ENCODE assay signal across 45 mouse cellular contexts in genomic region chr19:6204265-6204664, GRCm38 (mm10). TPM values are rescaled to one million over a fixed set of nuclear protein-coding genes. Genes with fewer than 3 reads are reported as not detected.
"Had no signal": no experiment of that assay in that cellular context is flagged by ENCODE, and none has a peak within 500 bp of the region (broad histone marks: within the 10 kb centered on the region; RNA-seq: fewer than 3 reads in every experiment).

No protein-coding gene starts in this region.

- ATAC-seq: liver, embryonic 12.5 days; liver, postnatal 0 days; midbrain, embryonic 13.5 days; midbrain, embryonic 15.5 days had no signal

- H3K9ac ChIP-seq: limb, embryonic 12.5 days; limb, embryonic 13.5 days; limb, embryonic 15.5 days; liver, embryonic 12.5 days; liver, embryonic 13.5 days; liver, embryonic 14.5 days; liver, embryonic 15.5 days; liver, postnatal 0 days; lung, embryonic 14.5 days; lung, embryonic 15.5 days; midbrain, embryonic 12.5 days; midbrain, embryonic 13.5 days; midbrain, embryonic 15.5 days; neural tube, embryonic 12.5 days had no signal

- H3K27ac ChIP-seq: left cerebral cortex, adult 2 months; limb, embryonic 10.5 days; limb, embryonic 12.5 days; limb, embryonic 13.5 days; limb, embryonic 15.5 days; liver, embryonic 12.5 days; liver, embryonic 13.5 days; liver, embryonic 14.5 days; liver, embryonic 15.5 days; lung, embryonic 15.5 days; macrophage; midbrain, embryonic 10.5 days; midbrain, embryonic 12.5 days; midbrain, embryonic 13.5 days; midbrain, embryonic 15.5 days; neural tube, embryonic 12.5 days had no signal

- H3K4me3 ChIP-seq: left cerebral cortex, adult 2 months; limb, embryonic 10.5 days; limb, embryonic 12.5 days; limb, embryonic 13.5 days; limb, embryonic 15.5 days; liver, embryonic 12.5 days; liver, embryonic 13.5 days; liver, embryonic 15.5 days; lung, embryonic 15.5 days; megakaryocyte, embryonic 14.5 days; midbrain, embryonic 10.5 days; midbrain, embryonic 12.5 days; midbrain, embryonic 13.5 days; midbrain, embryonic 15.5 days; myocyte; neural tube, embryonic 12.5 days had no signal

- H3K27me3 ChIP-seq: limb, embryonic 12.5 days; limb, embryonic 13.5 days; limb, embryonic 15.5 days; liver, embryonic 13.5 days; liver, embryonic 15.5 days; midbrain, embryonic 12.5 days; midbrain, embryonic 13.5 days; midbrain, embryonic 15.5 days; neural tube, embryonic 12.5 days had no signal

- H3K9me3 ChIP-seq: limb, embryonic 10.5 days; limb, embryonic 12.5 days; limb, embryonic 13.5 days; limb, embryonic 15.5 days; liver, embryonic 12.5 days; liver, embryonic 13.5 days; liver, embryonic 15.5 days; lung, embryonic 15.5 days; megakaryocyte, embryonic 14.5 days; midbrain, embryonic 10.5 days; midbrain, embryonic 12.5 days; midbrain, embryonic 13.5 days; midbrain, embryonic 15.5 days; neural tube, embryonic 12.5 days had no signal

- H3K4me1 ChIP-seq: limb, embryonic 10.5 days; limb, embryonic 12.5 days; limb, embryonic 13.5 days; limb, embryonic 15.5 days; liver, embryonic 12.5 days; liver, embryonic 13.5 days; liver, embryonic 15.5 days; lung, embryonic 15.5 days; megakaryocyte, embryonic 14.5 days; midbrain, embryonic 10.5 days; midbrain, embryonic 12.5 days; midbrain, embryonic 13.5 days; midbrain, embryonic 15.5 days; neural tube, embryonic 12.5 days had no signal

- H3K36me3 ChIP-seq: limb, embryonic 10.5 days; limb, embryonic 12.5 days; limb, embryonic 13.5 days; limb, embryonic 15.5 days; liver, embryonic 12.5 days; liver, embryonic 13.5 days; liver, embryonic 15.5 days; lung, embryonic 15.5 days; midbrain, embryonic 10.5 days; midbrain, embryonic 12.5 days; midbrain, embryonic 13.5 days; midbrain, embryonic 15.5 days; neural tube, embryonic 12.5 days had no signal

- H3K4me2 ChIP-seq: limb, embryonic 12.5 days; limb, embryonic 13.5 days; limb, embryonic 15.5 days; liver, embryonic 11.5 days; liver, embryonic 12.5 days; liver, embryonic 13.5 days; liver, embryonic 15.5 days; lung, embryonic 14.5 days; lung, embryonic 15.5 days; midbrain, embryonic 11.5 days; midbrain, embryonic 12.5 days; midbrain, embryonic 13.5 days; midbrain, embryonic 15.5 days; neural tube, embryonic 12.5 days had no signal

- DNase-seq: left cerebral cortex, postnatal 4 days; liver; liver, embryonic 13.5 days; liver, postnatal 0 days; lung, adult 18-20 months; lung, adult 2 months; lung, embryonic 14.5 days; lung, postnatal 10 days; lung, postnatal 14 days; lung, postnatal 36 days; lung, postnatal 4 days; midbrain, embryonic 14.5 days had no signal

RNA-seq across cellular contexts. Expression of gene Majin, which starts 20.1 kb away (rescaled TPM):
- total RNA-seq: left cerebral cortex, adult 2 months; left cerebral cortex, postnatal 10 days; left cerebral cortex, postnatal 4 days; liver, adult 2 months; megakaryocyte progenitor cell, adult 5-6 weeks; megakaryocyte-erythroid progenitor cell, adult 5-6 weeks; monocyte, adult 5-6 weeks had no signal
- polyA plus RNA-seq: limb, embryonic 10.5 days; limb, embryonic 11.5 days; limb, embryonic 12.5 days; limb, embryonic 13.5 days; limb, embryonic 15.5 days; liver, adult 2 months; liver, embryonic 11.5 days; liver, embryonic 12.5 days; liver, embryonic 13.5 days; liver, embryonic 14.5 days; liver, embryonic 15.5 days; liver, embryonic 16.5 days; liver, postnatal 0 days; lung, embryonic 14.5 days; lung, embryonic 15.5 days; lung, embryonic 16.5 days; midbrain, embryonic 10.5 days; midbrain, embryonic 11.5 days; midbrain, embryonic 12.5 days; midbrain, embryonic 13.5 days; midbrain, embryonic 14.5 days; midbrain, embryonic 15.5 days; myocyte; neural tube, embryonic 11.5 days; neural tube, embryonic 12.5 days had no signal

RNA-seq across cellular contexts. Expression of gene Gpha2, which starts 21.9 kb away (rescaled TPM):
- total RNA-seq: left cerebral cortex, adult 2 months; left cerebral cortex, adult 8-10 months; left cerebral cortex, postnatal 10 days; left cerebral cortex, postnatal 14 days; left cerebral cortex, postnatal 25 days; left cerebral cortex, postnatal 36 days; left cerebral cortex, postnatal 4 days; megakaryocyte progenitor cell, adult 5-6 weeks; megakaryocyte, adult 5-6 weeks; megakaryocyte-erythroid progenitor cell, adult 5-6 weeks; monocyte, adult 5-6 weeks had no signal
- polyA plus RNA-seq: liver, adult 2 months; liver, embryonic 12.5 days; liver, embryonic 14.5 days; liver, embryonic 16.5 days; liver, postnatal 0 days; lung, embryonic 15.5 days; macrophage; midbrain, embryonic 10.5 days; midbrain, embryonic 13.5 days; midbrain, embryonic 14.5 days; midbrain, embryonic 15.5 days; neural tube, embryonic 12.5 days had no signal
